Mouse (Mus musculus) E14TG2a.4 (cell line): ENCODE data around the gene Cfap298.

ENCODE experiments used
- H3K27me3 ChIP-seq: 2 replicates; pipeline ENCODE4 v1.6.1; 2014; ENCODE audit warnings: low read length, control low read depth; ENCODE audit not compliant: insufficient read depth
- H3K36me3 ChIP-seq: 2 replicates; pipeline ENCODE4 v1.6.1; 2014; ENCODE audit warnings: low read length, control low read depth; ENCODE audit not compliant: insufficient read depth
- H3K4me1 ChIP-seq: replicated peaks from 2 replicates; pipeline ENCODE4 v1.6.1; 2014; ENCODE audit warnings: low read depth, low read length, control low read depth
- H3K4me3 ChIP-seq: replicated peaks from 2 replicates; pipeline ENCODE4 v1.5.1; 2014; ENCODE audit warnings: mild to moderate bottlenecking, low read length
- H3K9me3 ChIP-seq: 2 replicates; pipeline ENCODE4 v1.6.1; 2014; ENCODE audit warnings: low read length, control low read depth
- CTCF ChIP-seq: conservative IDR thresholded peaks from 2 replicates; pipeline ENCODE4 v1.5.1; 2014; ENCODE audit warnings: low read length
- NANOG ChIP-seq: IDR thresholded peaks from 2 replicates; pipeline ENCODE4 v1.6.1; 2014; ENCODE audit warnings: borderline replicate concordance, low read length, mixed read lengths
- POU5F1 ChIP-seq: IDR thresholded peaks from 2 replicates; pipeline ENCODE4 v1.6.1; 2014; ENCODE audit warnings: low read length, borderline replicate concordance

Gene Cfap298

GRCm38 (mm10) chr16:90901364-90901763, 33.5 kb downstream of the Cfap298 start:
- peaks cover 10% of the 10 kb centered on the region for H3K4me1 ChIP-seq
- no peak overlapping the region for H3K4me3 ChIP-seq
- peaks cover 6% of the 10 kb centered on the region for H3K9me3 ChIP-seq
- H3K27me3 ChIP-seq: peaks cover 14% of the 10 kb centered on the region
- TF ChIP-seq POU5F1 (no peak), CTCF (no peak), NANOG (no peak)
- H3K36me3 ChIP-seq: no peaks in the 10 kb centered on the region

- TF ChIP-seq CTCF (no peak), NANOG (no peak), POU5F1 (no peak)
- Histone ChIP-seq H3K9me3 (peaks cover 6% of the 10 kb centered on the region), H3K36me3 (no peaks in the 10 kb centered on the region), H3K27me3 (peaks cover 14% of the 10 kb centered on the region), H3K4me1 (peaks cover 13% of the 10 kb centered on the region), H3K4me3 (no peak overlapping the region)
Measured at GRCm38 (mm10) chr16:90899498-90899897, 35.4 kb downstream of the Cfap298 start.

DNA sequence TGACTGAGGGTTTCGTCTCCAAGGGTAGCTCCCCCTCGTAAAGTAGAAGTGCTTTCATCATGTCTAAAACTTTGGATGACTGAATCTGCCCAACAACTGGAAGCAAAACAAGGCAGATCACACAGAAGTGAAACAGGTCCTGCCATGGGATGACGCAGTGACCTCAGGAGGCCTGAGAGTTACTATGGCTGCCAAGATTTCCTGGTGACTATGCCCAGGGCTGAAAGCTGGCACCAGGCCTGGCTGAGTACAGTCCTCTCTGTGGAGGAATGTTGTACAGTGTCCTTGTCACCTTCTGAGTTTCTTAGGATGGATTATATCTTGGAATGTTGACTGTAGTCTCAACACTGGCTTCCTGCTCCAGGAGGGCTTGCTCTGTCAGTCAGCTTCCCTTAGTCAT, 37.3 kb downstream of the Cfap298 start:
- peaks cover 12% of the 10 kb centered on the region; the same call in 1 of the 2 replicates for H3K27me3 ChIP-seq
- H3K9me3 ChIP-seq: no peaks in the 10 kb centered on the region
- peaks cover 14% of the 10 kb centered on the region for H3K4me1 ChIP-seq
- H3K4me3 ChIP-seq: no peak overlapping the region
- TF ChIP-seq POU5F1: no peak
- H3K36me3 ChIP-seq: no peaks in the 10 kb centered on the region

GRCm38 (mm10) chr16:90893792-90894191, 41.1 kb downstream of the Cfap298 start:
- no peaks in the 10 kb centered on the region for H3K36me3 ChIP-seq
- H3K27me3 ChIP-seq: peaks cover 26% of the 10 kb centered on the region; the same call in 1 of the 2 replicates
- no peak overlapping the region for H3K4me3 ChIP-seq
- TF ChIP-seq CTCF: no peak
- no peak for TF ChIP-seq NANOG
- no peak for TF ChIP-seq POU5F1
- H3K9me3 ChIP-seq: no peaks in the 10 kb centered on the region
- peaks cover 12% of the 10 kb centered on the region for H3K4me1 ChIP-seq

GRCm38 (mm10) chr16:90893019-90893418, 41.9 kb downstream of the Cfap298 start:
- H3K27me3 ChIP-seq: peaks cover 24% of the 10 kb centered on the region; the same call in 1 of the 2 replicates
- peaks cover 12% of the 10 kb centered on the region for H3K4me1 ChIP-seq
- H3K9me3 ChIP-seq: no peaks in the 10 kb centered on the region
- H3K36me3 ChIP-seq: no peaks in the 10 kb centered on the region
- no peak overlapping the region; the same call in 1 of the 2 replicates for H3K4me3 ChIP-seq
- TF ChIP-seq POU5F1 (no peak), CTCF (no peak), NANOG (no peak)

DNA sequence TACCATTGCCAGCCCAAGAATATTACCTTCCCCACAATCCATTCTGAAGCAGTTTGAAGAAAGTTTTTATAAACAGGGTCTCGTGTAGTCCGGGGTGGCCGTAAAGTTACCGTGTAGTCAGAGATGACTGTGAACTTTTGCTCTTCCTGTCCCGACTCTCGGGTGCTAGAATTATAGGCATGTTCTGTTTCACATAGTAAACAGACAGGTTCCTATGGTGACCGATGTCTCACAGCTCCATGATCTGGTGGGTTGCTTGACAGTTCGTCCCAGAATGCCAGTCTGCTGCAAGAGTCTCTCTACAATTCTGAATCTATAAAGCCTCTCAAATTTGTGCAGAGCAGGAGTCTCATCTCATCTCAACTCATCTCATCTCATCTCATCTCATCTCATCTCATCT, 42.8 kb downstream of the Cfap298 start:
- Histone ChIP-seq H3K36me3 (no peaks in the 10 kb centered on the region), H3K4me1 (peaks cover 12% of the 10 kb centered on the region), H3K4me3 (no peak overlapping the region), H3K9me3 (no peaks in the 10 kb centered on the region), H3K27me3 (peaks cover 19% of the 10 kb centered on the region; the same call in 1 of the 2 replicates)
- no peak for TF ChIP-seq POU5F1

- no peak overlapping the region for H3K4me3 ChIP-seq
- H3K4me1 ChIP-seq: peaks cover 12% of the 10 kb centered on the region
- no peaks in the 10 kb centered on the region for H3K36me3 ChIP-seq
- H3K9me3 ChIP-seq: no peaks in the 10 kb centered on the region
- H3K27me3 ChIP-seq: peaks cover 19% of the 10 kb centered on the region; the same call in 1 of the 2 replicates
- no peak for TF ChIP-seq CTCF
- TF ChIP-seq NANOG: no peak
- TF ChIP-seq POU5F1: no peak
Measured at GRCm38 (mm10) chr16:90891601-90892000, 43.3 kb downstream of the Cfap298 start.

- H3K36me3 ChIP-seq: no peaks in the 10 kb centered on the region
- H3K4me3 ChIP-seq: no peak overlapping the region
- peaks cover 19% of the 10 kb centered on the region; the same call in 1 of the 2 replicates for H3K27me3 ChIP-seq
- TF ChIP-seq NANOG (no peak), CTCF (no peak), POU5F1 (no peak)
- H3K9me3 ChIP-seq: no peaks in the 10 kb centered on the region
- peaks cover 12% of the 10 kb centered on the region for H3K4me1 ChIP-seq
Measured at GRCm38 (mm10) chr16:90890683-90891082, 44.2 kb downstream of the Cfap298 start.

GRCm38 (mm10) chr16:90885781-90886565, 48.9 kb downstream of the Cfap298 start:
- TF ChIP-seq CTCF (no peak), POU5F1 (no peak), NANOG (no peak)
- peaks cover 9% of the 10 kb centered on the region for H3K27me3 ChIP-seq
- no peaks in the 10 kb centered on the region for H3K36me3 ChIP-seq
- H3K4me1 ChIP-seq: 0 out of 2 replicates have a peak, but pooled peaks cover 5% of the 10 kb centered on the region
- H3K9me3 ChIP-seq: no peaks in the 10 kb centered on the region
- H3K4me3 ChIP-seq: no peak overlapping the region
